Mouse (Mus musculus) intestine, postnatal 0 days (tissue): ENCODE measurements around the gene Fabp7. TPM values are rescaled to one million over a fixed set of nuclear protein-coding genes. Genes with fewer than 3 reads are reported as not detected.

Experiments used
- ATAC-seq: fragments of 200-750 bp; cut with Nextera tagmentation; 2 replicates; pipeline ENCODE4 v1.8.0; 2017; ENCODE audit warnings: mild to moderate bottlenecking, moderate TSS enrichment, moderate library complexity
- H3K27ac ChIP-seq: fragments of 300-500 bp; sonication (generic); 2 replicates; pipeline ENCODE4 v1.5.1; 2014; ENCODE audit warnings: mild to moderate bottlenecking, low read depth, low read length, moderate library complexity
- H3K27me3 ChIP-seq: fragments of 300-500 bp; sonication (generic); replicated peaks from 2 replicates; pipeline ENCODE4 v1.6.1; 2014; ENCODE audit warnings: low read length, mixed read lengths; ENCODE audit not compliant: control insufficient read depth, insufficient read depth
- H3K36me3 ChIP-seq: fragments of 300-500 bp; sonication (generic); 2 replicates; pipeline ENCODE4 v1.6.1; 2014; ENCODE audit warnings: mild to moderate bottlenecking, moderate library complexity; ENCODE audit not compliant: control insufficient read depth, insufficient read depth
- H3K4me1 ChIP-seq: fragments of 300-500 bp; sonication (generic); replicated peaks from 2 replicates; pipeline ENCODE4 v1.6.1; 2014; ENCODE audit warnings: antibody characterized with exemption, low read length, mixed read lengths; ENCODE audit not compliant: control insufficient read depth, insufficient read depth
- H3K4me2 ChIP-seq: fragments of 300-500 bp; sonication (generic); replicated peaks from 2 replicates; pipeline ENCODE4 v1.6.1; 2014; ENCODE audit warnings: low read depth, mild to moderate bottlenecking, moderate library complexity
- H3K4me3 ChIP-seq: fragments of 300-500 bp; sonication (generic); 2 replicates; pipeline ENCODE4 v1.5.1; 2014; ENCODE audit warnings: low read depth, low read length
- H3K9ac ChIP-seq: fragments of 300-500 bp; sonication (generic); 2 replicates; pipeline ENCODE4 v1.6.1; 2014; ENCODE audit warnings: mild to moderate bottlenecking, low read depth, low read length
- H3K9me3 ChIP-seq: fragments of 300-500 bp; sonication (generic); 2 replicates; pipeline ENCODE4 v1.6.1; 2016; ENCODE audit warnings: mixed run types; ENCODE audit not compliant: control insufficient read depth
- CTCF ChIP-seq: sonication (generic); IDR thresholded peaks from 2 replicates; pipeline ENCODE4 v1.5.1; 2016; ENCODE audit warnings: low read depth, mild to moderate bottlenecking, control low read depth, antibody characterized with exemption, moderate library complexity
- WGBS: fragments of 180-500 bp; shearing (Covaris S2); extraction: QIAGEN DNeasy Blood & Tissue Kit; methylation state at CpG from one replicate; pipeline ENCODE4 v1.1.7; 2014; 5-methylcytosine and 5-hydroxymethylcytosine counted together
- polyA plus RNA-seq: library from polyadenylated mRNA; unstranded; fragments of >200 nt; fragmentation: Nextera tagmentation; extraction: Ambion mirVana; gene quantifications from 2 replicates; pipeline ENCODE4 v1.2.1, GENCODE M21; 2015

The Fabp7 gene
- 27.7 and 29.6 TPM in 2 replicates for polyA plus RNA-seq

- H3K4me1 ChIP-seq: no peaks in the 10 kb centered on the region
- 37% methylated on average over 7 of the region's 7 CpGs for WGBS
- no peak within 1 kb of the TSS for H3K27ac ChIP-seq
- no peaks in the 10 kb centered on the region for H3K9me3 ChIP-seq
- no peak for TF ChIP-seq CTCF
- H3K27me3 ChIP-seq: no peaks in the 10 kb centered on the region
- no peaks in the 10 kb centered on the region for H3K36me3 ChIP-seq
- no peak for ATAC-seq
- H3K4me2 ChIP-seq: 0 out of 2 replicates have a peak within 1 kb of the TSS, but pooled peaks have one; percentile 6
- H3K4me3 ChIP-seq: no peak within 1 kb of the TSS
- H3K9ac ChIP-seq: no peak within 1 kb of the TSS
Measured at GRCm38 (mm10) chr10:57784876-57785150, at the start of gene Fabp7. Gene Fabp7 (plus strand): TSS chr10:57784881.

GRCm38 (mm10) chr10:57740733-57741132 is 43.9 kb upstream of the Fabp7 start:
- TF ChIP-seq CTCF: no peak
- no peaks in the 10 kb centered on the region for H3K4me1 ChIP-seq
- no peak for ATAC-seq
- H3K4me3 ChIP-seq: no peak overlapping the region
- H3K36me3 ChIP-seq: no peaks in the 10 kb centered on the region
- H3K9me3 ChIP-seq: no peaks in the 10 kb centered on the region
- H3K27me3 ChIP-seq: no peaks in the 10 kb centered on the region
- no peak overlapping the region for H3K27ac ChIP-seq
- H3K4me2 ChIP-seq: no peak overlapping the region
- 55% methylated on average over 4 of the region's 4 CpGs for whole genome bisulfite sequencing
- no peak overlapping the region for H3K9ac ChIP-seq

GRCm38 (mm10) chr10:57741351-57741750 is 43.3 kb upstream of the Fabp7 start:
- no peak for TF ChIP-seq CTCF
- ATAC-seq: no peak
- WGBS: 49% methylated on average over 2 of the region's 2 CpGs

GRCm38 (mm10) chr10:57743045-57743444 is 41.6 kb upstream of the Fabp7 start:
- WGBS: 76% methylated on average over 7 of the region's 7 CpGs
- no peak overlapping the region; the same call in 1 of the 2 replicates for H3K9ac ChIP-seq
- no peak for TF ChIP-seq CTCF
- ATAC-seq: no peak
- no peaks in the 10 kb centered on the region; the same call in 1 of the 2 replicates for H3K4me1 ChIP-seq
- H3K36me3 ChIP-seq: no peaks in the 10 kb centered on the region
- no peaks in the 10 kb centered on the region for H3K9me3 ChIP-seq
- H3K4me3 ChIP-seq: no peak overlapping the region
- H3K27ac ChIP-seq: no peak overlapping the region
- no peak overlapping the region for H3K4me2 ChIP-seq
- no peaks in the 10 kb centered on the region for H3K27me3 ChIP-seq

More at GRCm38 (mm10) chr10:57741351-57741750, 43.3 kb upstream of the Fabp7 start:
- H3K9ac ChIP-seq: no peak overlapping the region
- no peaks in the 10 kb centered on the region; the same call in 1 of the 2 replicates for H3K4me1 ChIP-seq
- no peaks in the 10 kb centered on the region for H3K9me3 ChIP-seq
- no peak overlapping the region for H3K4me3 ChIP-seq
- H3K27me3 ChIP-seq: no peaks in the 10 kb centered on the region
- no peaks in the 10 kb centered on the region for H3K36me3 ChIP-seq
- H3K27ac ChIP-seq: no peak overlapping the region
- no peak overlapping the region for H3K4me2 ChIP-seq

- H3K4me2 ChIP-seq: peak overlapping the region; percentile 48
- 4% methylated on average over 6 of the region's 6 CpGs for WGBS
- H3K27me3 ChIP-seq: no peaks in the 10 kb centered on the region
- no peak overlapping the region for H3K27ac ChIP-seq
- H3K9me3 ChIP-seq: no peaks in the 10 kb centered on the region
- peak; percentile 89 for TF ChIP-seq CTCF
- H3K36me3 ChIP-seq: no peaks in the 10 kb centered on the region
- no peaks in the 10 kb centered on the region; the same call in 1 of the 2 replicates for H3K4me1 ChIP-seq
- peak overlapping the region; percentile 36 for H3K4me3 ChIP-seq
- no peak overlapping the region for H3K9ac ChIP-seq
- no peak for ATAC-seq
Measured at GRCm38 (mm10) chr10:57743606-57744016, 41.1 kb upstream of the Fabp7 start.

- Histone ChIP-seq H3K27me3 (no peaks in the 10 kb centered on the region), H3K4me3 (no peak overlapping the region), H3K36me3 (no peaks in the 10 kb centered on the region), H3K27ac (no peak overlapping the region), H3K4me1 (no peaks in the 10 kb centered on the region; the same call in 1 of the 2 replicates), H3K4me2 (no peak overlapping the region), H3K9me3 (no peaks in the 10 kb centered on the region), H3K9ac (no peak overlapping the region)
- ATAC-seq: no peak
- 53% methylated on average over 2 of the region's 2 CpGs for WGBS
- TF ChIP-seq CTCF: no peak
Measured at GRCm38 (mm10) chr10:57744128-57744765, 40.4 kb upstream of the Fabp7 start.
